Mouse (Mus musculus) gastrocnemius, postnatal 25 days (tissue): ENCODE data around the gene Spata9. TPM values are rescaled to one million over a fixed set of nuclear protein-coding genes. Genes with fewer than 3 reads are reported as not detected.
A peak's percentile ranks its signal among the peaks of the same experiment; 100 is the strongest.

ENCODE experiments used
- DNase-seq: peaks from one replicate; pipeline ENCODE4 v3.0.0; 2022
- total RNA-seq, 2 experiments: library from RNA; stranded (reverse); gene quantifications; 1 replicate in 1 of 2; 2 replicates in 1 of 2; pipeline ENCODE4 v1.2.3; 2021

Gene Spata9
- total RNA-seq, 2 experiments from 2014 or later: not detected

DNA sequence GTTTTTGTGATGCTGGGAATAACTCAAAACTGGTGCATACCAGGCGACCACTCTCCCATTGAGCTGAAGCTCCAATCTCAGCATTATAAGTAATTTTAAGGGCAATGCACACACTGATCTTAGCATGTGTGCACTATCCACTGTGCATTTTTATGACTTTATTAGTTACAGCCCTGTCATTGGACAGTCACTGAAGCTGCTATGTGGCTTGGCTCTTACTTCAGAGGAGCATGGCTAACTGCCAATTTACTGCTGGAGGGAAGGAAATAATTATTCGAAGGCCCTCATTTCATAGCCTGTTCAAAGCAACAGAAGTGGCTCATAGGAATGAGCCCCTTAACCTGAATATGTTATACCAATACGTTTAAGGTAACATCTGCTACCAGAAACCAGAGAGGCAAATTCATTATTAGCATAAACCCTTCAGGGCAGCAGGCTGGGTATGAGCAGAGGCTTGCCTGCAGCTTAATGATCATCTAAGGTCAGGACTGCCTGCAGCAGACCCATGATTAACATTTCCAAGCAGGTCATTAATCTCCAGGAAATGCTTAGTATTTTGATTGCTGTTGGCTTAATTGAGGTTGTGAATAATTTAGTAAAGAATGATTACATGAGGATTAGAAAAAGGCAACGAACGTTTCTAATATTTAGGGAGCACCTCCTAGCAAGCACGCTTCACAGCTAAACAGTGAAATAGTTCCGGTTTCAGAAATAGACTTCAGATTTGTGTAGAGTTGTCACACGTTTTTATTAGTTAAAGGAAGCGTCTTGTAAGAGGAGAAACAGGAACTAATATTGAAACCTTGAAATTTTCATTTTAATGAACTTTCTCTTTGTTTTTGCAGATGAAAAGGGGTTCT is 25.4 kb downstream of the Spata9 start:
- no peak for DNase-seq

DNA sequence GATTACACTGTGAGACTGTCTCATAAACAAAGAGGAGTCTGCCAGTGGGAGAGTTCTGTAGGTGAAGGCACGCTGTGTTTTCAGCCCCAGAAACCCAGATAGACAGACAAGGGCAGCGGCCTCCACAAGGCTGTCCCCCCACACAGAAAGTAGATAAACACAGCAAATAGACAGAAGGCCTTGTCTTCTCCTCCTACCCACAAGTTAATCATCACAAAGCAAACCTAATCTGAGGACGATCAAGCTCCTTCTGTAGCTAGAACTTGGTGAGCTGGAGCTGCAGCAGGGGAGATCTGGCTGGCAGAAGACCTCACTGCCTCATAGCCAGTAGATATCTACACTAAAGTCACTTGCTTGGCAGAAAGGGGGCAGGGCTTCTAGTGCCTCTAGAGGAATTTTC is 36.3 kb downstream of the Spata9 start:
- no peak for DNase-seq

DNA sequence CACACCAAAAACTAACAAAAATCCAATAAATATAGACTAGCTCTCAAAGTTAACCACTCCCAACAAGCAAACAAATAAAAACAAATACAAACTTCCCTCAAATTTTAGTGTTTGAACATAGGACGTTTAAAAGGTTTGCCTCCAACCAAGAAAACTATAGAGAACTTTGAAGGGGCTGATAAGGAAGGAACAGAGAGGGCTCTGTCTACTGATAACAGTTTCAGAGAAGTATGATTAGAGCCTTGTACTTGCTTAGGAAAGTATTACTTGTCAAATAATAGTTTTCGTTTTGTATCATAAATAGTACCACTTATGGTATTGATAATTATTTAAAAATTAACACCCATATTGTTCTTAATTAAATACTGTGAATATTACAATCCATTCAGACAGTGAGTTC is 47.6 kb downstream of the Spata9 start:
- DNase-seq: no peak

DNA sequence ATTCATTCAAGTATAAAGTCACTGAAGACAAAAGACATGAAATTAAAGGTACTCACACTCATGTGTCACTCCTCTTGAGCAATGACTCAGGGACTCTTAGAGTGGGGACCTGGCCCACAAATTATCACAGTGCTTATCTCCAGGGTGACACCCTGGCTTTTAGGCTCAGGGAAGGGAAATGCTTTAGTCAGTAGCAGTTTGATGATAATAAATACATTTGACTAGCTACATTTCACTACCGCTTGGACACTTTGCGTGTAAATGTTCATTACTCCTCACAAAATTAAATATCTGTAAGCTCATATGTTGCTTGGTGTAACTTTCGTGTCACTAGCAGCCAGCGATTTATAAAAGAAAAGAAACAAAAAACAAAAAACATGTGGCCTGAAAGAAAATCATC is 50.5 kb downstream of the Spata9 start:
- DNase-seq: no peak

DNA sequence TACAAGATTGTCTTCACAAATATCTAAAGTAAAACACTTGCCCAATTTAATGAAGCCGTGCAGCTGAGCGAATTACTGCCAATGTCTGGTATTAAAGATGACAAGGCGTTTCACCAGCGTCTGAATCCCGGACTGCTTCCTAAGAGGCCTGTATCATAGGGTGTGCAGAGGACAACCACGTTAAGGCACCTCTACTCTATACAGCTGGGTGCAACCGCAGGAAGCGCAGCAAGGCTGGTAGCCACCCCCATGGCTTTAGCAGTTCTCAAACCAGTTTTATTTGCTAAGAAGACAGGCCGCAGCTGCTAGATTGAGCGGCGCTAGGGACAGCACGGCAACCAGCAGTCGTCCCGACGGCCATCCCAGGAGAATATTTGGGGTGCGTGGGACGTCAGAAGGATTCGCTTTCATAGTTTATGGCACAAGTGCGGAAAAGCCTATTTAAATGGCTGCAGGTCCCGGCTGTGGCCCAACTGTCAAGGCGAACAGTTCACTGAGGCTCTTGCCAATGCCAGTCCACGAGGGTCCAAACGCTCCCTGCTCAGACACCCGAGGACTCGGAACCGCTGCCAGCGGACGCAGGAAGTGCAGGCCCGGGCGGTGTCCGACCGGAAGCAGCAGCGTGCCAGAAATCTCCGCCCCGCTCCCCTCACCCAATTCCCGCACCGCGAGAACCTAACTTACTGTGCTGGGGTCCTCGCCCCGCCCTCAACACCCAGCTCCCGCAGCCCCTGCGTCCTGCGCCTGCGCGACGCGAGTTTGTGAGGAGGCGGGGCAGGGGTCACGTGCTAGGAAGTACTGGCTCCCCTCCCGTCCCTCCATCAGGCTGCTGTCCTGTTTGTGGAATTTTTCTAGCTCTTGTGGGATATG is 51.3 kb downstream of the Spata9 start, which contains the start of gene Rfesd:
Gene Rfesd (minus strand): TSS at position 746 of the 870 bp plus-strand sequence.
- DNase-seq: peak; percentile 98

DNA sequence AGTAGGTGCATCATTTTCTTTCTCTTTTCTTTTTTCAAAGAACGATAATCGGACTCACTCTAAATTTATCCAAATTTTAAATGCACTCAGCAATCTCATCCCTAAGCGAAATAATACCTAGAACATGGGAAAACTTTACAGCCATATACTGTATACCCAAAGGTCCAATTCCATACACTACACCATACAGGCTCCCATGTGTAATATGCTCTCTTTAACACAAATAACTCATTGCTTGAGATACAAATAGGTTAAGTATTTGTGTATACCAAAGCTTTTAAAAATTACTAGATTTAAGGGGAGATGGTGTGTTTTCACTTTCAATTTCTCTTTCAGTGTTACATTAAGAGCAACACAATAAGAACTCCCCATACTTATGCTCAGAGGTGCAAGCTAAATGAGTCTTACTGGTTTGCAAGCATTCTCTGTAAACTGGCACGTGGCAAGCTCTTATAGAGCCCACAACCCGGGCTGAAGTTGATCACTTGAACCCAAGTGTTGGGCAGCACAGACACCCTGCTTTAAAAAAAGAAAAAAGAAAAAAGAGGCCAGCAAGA is 52.0 kb downstream of the Spata9 start:
- no peak for DNase-seq

DNA sequence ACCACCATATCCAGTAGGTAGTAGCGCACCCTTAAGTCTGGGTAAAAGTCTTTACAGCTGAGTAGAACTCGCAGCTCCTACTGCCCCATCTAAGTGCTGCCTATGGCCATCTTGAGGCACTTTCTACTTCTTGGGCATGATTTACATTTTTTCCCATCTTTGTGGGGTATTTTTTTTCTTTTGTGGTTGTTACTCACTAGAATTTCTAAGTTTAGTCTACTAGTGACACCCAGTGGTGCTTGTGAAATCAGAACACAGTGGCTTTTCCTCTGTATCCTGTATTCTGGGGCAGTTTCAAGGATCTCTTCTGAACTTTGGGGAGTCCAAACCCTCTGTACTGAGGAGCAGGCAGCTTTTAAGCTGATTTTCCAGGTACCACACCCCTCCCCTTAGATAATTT is 54.8 kb downstream of the Spata9 start:
- no peak for DNase-seq

DNA sequence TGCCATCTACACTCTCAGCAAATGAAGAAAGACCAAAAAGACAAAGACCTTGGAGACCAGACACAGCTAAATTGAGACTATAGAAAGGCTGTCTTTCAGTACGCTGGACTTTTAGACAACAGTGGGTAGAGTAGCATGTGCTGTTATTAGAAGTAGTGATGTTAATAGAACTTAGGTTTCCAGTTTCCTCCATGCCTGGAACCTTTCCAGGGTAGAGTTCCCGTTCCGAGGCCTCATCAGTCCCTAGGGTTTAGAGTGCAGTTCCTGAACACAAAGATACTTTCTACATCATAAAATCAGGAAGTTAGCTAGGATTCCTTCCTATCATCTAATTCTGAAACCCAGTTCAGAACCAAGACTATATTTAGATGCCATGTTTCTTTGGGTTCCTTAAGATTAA is 57.6 kb downstream of the Spata9 start:
- peak; percentile 16 for DNase-seq

DNA sequence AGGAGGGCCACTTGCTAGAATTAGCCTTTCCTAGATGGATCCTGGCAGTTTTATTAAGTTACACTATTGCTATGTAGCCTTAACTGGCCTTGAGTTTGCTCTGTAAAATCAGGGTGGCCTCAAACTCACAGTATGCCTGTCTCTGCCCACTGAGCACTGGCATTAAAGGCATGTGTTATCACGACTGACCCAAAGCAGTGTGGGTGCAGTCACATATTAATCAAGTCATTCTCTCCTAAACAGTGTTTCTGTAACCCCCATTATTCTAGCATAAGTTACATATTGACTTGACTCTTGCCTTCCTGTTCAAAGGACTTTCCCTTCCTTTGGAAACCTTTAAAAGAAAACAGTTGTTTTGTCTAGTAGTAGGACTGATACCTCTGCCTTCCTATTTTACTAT is 75.5 kb downstream of the Spata9 start:
- DNase-seq: no peak

DNA sequence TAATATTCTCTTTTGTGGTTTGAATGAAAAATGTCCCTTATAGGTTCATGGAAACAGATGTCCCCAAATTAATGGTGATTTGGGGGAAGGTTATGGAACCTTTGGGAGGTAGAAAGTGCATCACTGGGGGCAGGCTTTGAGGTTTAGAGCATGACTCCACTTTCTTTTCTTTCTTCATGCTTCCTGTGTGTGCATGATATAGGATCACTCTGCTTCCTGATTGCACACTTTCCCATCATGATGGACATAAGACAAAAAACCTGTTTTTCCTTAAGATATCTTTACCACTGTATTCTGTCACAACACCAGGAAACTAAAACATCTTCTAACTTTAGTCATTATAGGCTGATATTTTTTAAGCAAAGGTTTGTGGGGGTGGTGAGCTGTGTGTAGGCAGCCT is 78.0 kb downstream of the Spata9 start:
- DNase-seq: no peak

Other genes with a start within 250 kb of the Spata9 start
- 10 to 100 TPM; 36.8 to 47.8 TPM for gene Glrx, start 127.3 kb upstream of the Spata9 start, total RNA-seq
- gene Rhobtb3, start 23.2 kb upstream of the Spata9 start, total RNA-seq: 10 to 100 TPM; 11.6 to 15.8 TPM
- gene Rfesd, start 51.6 kb downstream of the Spata9 start, total RNA-seq: 10 to 100 TPM; 17.8 to 21.3 TPM
- not detected for gene Gpr150, start 89.8 kb downstream of the Spata9 start, total RNA-seq
- 1 to 10 TPM; 2.7 TPM for gene Arsk, start 131.5 kb downstream of the Spata9 start, total RNA-seq
- 10 to 100 TPM; 13.3 to 13.4 TPM for gene Ttc37, start 131.6 kb downstream of the Spata9 start, total RNA-seq